ENCODE assay signal across 16 mouse cellular contexts in the genomic region with DNA sequence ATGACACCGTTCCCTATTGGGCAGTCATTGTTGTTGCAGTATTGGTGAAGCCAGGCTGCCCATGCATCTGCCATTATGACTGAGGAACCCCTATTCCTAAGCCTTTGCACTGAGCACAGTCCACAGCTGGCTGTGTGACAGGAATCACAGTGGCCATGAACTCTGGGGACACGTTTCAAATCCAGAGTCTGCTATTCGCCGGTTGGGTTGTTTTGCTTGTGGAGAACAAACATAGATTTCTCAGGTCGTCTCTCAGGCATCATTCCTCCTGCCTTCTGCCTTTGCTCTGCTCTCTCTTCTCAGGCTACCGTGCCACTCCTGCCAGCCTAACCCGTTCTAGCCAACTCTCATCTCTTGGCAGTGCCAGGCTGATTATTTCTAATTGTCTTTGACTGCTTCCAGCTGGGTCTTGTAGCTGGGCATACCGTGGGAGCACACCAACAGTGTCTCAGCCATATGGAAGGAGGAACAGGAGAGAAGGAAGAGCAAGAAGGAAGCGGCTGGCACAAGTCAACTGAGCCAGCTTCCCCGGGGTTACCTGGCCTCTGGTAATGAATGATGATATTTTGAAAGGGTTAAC. TPM values are rescaled to one million over a fixed set of nuclear protein-coding genes. Genes with fewer than 3 reads are reported as not detected.
A peak's percentile ranks its signal among the peaks of the same experiment; 100 is the strongest.
DNase-seq lines count a peak whose midpoint lies in the region; ATAC-seq and TF ChIP-seq lines count a peak whose summit lies in the region.
"Had no signal": no experiment of that assay in that cellular context is flagged by ENCODE, and none has a peak within 500 bp of the region (broad histone marks: within the 10 kb centered on the region; RNA-seq: fewer than 3 reads in every experiment).

No protein-coding gene starts in this region.

- peaks cover 23% of the 10 kb centered on the region for H3K4me1 ChIP-seq in forebrain, embryonic 15.5 days
- peaks cover 28% of the 10 kb centered on the region for H3K4me1 ChIP-seq in forebrain, embryonic 10.5 days
- H3K4me1 ChIP-seq in liver, adult 2 months (ENCODE audit: control insufficient read depth, insufficient read depth, low read length), result peaks cover 13% of the 10 kb centered on the region
- H3K4me1 ChIP-seq in liver, embryonic 11.5 days (replicated peaks; ENCODE audit: control insufficient read depth, insufficient read depth, low read length), result peaks cover 7% of the 10 kb centered on the region

- WGBS in forebrain, embryonic 15.5 days, result 61% methylated on average over 10 of the region's 10 CpGs
- WGBS in forebrain, embryonic 10.5 days, result 87% methylated on average over 10 of the region's 10 CpGs
- 33% methylated on average over 10 of the region's 10 CpGs for WGBS in liver, adult 2 months
- 66% methylated on average over 10 of the region's 10 CpGs for WGBS in liver, embryonic 11.5 days

- no peak overlapping the region for H3K4me2 ChIP-seq in forebrain, embryonic 15.5 days (replicated peaks)
- H3K4me2 ChIP-seq in liver, embryonic 11.5 days, result no peak overlapping the region
- H3K4me2 ChIP-seq: limb, embryonic 13.5 days had no signal

- no peak for ATAC-seq in forebrain, embryonic 15.5 days (replicated peaks)
- no peak for ATAC-seq in liver, embryonic 11.5 days (replicated peaks; ENCODE audit: low FRiP score)
- ATAC-seq: hindbrain, embryonic 16.5 days; Patski had no signal

- H3K9ac ChIP-seq in forebrain, embryonic 15.5 days (replicated peaks), result no peak overlapping the region
- H3K9ac ChIP-seq in liver, adult 2 months (ENCODE audit: low read depth, low read length), result no peak overlapping the region
- no peak overlapping the region for H3K9ac ChIP-seq in liver, embryonic 11.5 days (ENCODE audit: low read depth, low read length)
- H3K9ac ChIP-seq: limb, embryonic 13.5 days had no signal

- no peaks in the 10 kb centered on the region for H3K9me3 ChIP-seq in forebrain, embryonic 15.5 days
- peaks cover 8% of the 10 kb centered on the region; the same call in 1 of the 2 replicates for H3K9me3 ChIP-seq in forebrain, embryonic 10.5 days
- H3K9me3 ChIP-seq in liver, embryonic 11.5 days (ENCODE audit: control insufficient read depth, low read length), result no peaks in the 10 kb centered on the region
- H3K9me3 ChIP-seq: limb, embryonic 13.5 days had no signal

- DNase-seq in forebrain, embryonic 10.5 days (ENCODE audit: extremely low spot score, low spot score), result no peak
- DNase-seq in liver, adult 2 months (ENCODE audit: extremely low read depth, low read depth, low spot score), result peak; percentile 74
- no peak for DNase-seq in liver, embryonic 11.5 days (ENCODE audit: low spot score)
- peak; percentile 38 for DNase-seq in cerebellum, adult 11-12 months
- peak; percentile 71 to 76 for DNase-seq in cerebellum, postnatal 14 days
- no peak for DNase-seq in ovary, postnatal 10 days (ENCODE audit: low spot score)
- DNase-seq: gastrocnemius, postnatal 10 days; kidney, adult 11 months; kidney, postnatal 25 days; layer of hippocampus, adult 9-11 months; lung, adult 18-20 months; right cerebral cortex, adult 18-20 months had no signal

- H3K36me3 ChIP-seq in forebrain, embryonic 15.5 days, result no peaks in the 10 kb centered on the region
- no peaks in the 10 kb centered on the region for H3K36me3 ChIP-seq in forebrain, embryonic 10.5 days (replicated peaks)
- H3K36me3 ChIP-seq in liver, adult 2 months (ENCODE audit: control insufficient read depth, insufficient read depth, low read length), result no peaks in the 10 kb centered on the region
- H3K36me3 ChIP-seq in liver, embryonic 11.5 days (ENCODE audit: control insufficient read depth, insufficient read depth, low read length), result no peaks in the 10 kb centered on the region
- H3K36me3 ChIP-seq: limb, embryonic 13.5 days had no signal

- H3K27me3 ChIP-seq in forebrain, embryonic 15.5 days, result no peaks in the 10 kb centered on the region
- peaks cover 36% of the 10 kb centered on the region for H3K27me3 ChIP-seq in forebrain, embryonic 10.5 days (ENCODE audit: poor library complexity, severe bottlenecking)
- H3K27me3 ChIP-seq in liver, adult 2 months (ENCODE audit: control insufficient read depth, insufficient read depth, low read length), result no peaks in the 10 kb centered on the region
- H3K27me3 ChIP-seq in liver, embryonic 11.5 days (replicated peaks; ENCODE audit: control insufficient read depth, insufficient read depth, low read length), result peaks cover 58% of the 10 kb centered on the region
- H3K27me3 ChIP-seq: Patski had no signal

- no peak for TF ChIP-seq POLR2A in liver, adult 2 months (IDR thresholded peaks at IDR 0.05; ENCODE audit: extremely low read depth, insufficient read depth, low read length)

- no peak for TF ChIP-seq CTCF in liver, adult 2 months (IDR thresholded peaks at IDR 0.05; ENCODE audit: low read depth, low read length)

- no peaks in the 10 kb centered on the region for H3K79me2 ChIP-seq in liver, adult 2 months (ENCODE audit: control insufficient read depth, insufficient read depth, low read length)

- 0 out of 2 replicates have a peak overlapping the region, but pooled peaks have one; percentile 3 for H3K27ac ChIP-seq in forebrain, embryonic 15.5 days (replicated peaks)
- no peak overlapping the region for H3K27ac ChIP-seq in forebrain, embryonic 10.5 days
- no peak overlapping the region for H3K27ac ChIP-seq in liver, adult 2 months (replicated peaks; ENCODE audit: insufficient read depth, low read depth, low read length)
- H3K27ac ChIP-seq in liver, embryonic 11.5 days (ENCODE audit: low read depth, low read length), result no peak overlapping the region
- H3K27ac ChIP-seq: limb, embryonic 13.5 days had no signal

- no peak overlapping the region for H3K4me3 ChIP-seq in forebrain, embryonic 15.5 days
- H3K4me3 ChIP-seq in forebrain, embryonic 10.5 days, result no peak overlapping the region
- H3K4me3 ChIP-seq in liver, adult 2 months (ENCODE audit: insufficient read depth, low read depth, low read length), result no peak overlapping the region
- H3K4me3 ChIP-seq in liver, embryonic 11.5 days (ENCODE audit: low read depth, low read length), result no peak overlapping the region
- H3K4me3 ChIP-seq: limb, embryonic 13.5 days had no signal

RNA-seq across cellular contexts. Expression of gene Hunk, which starts 3.0 kb away (rescaled TPM):
- polyA plus RNA-seq in forebrain, embryonic 15.5 days (2015; fragmentation: Nextera tagmentation; extraction: Ambion mirVana), result 11.8 and 13.6 TPM in 2 replicates
- polyA plus RNA-seq in forebrain, embryonic 10.5 days (2016; fragmentation: Nextera tagmentation; extraction: Ambion mirVana), result 13.7 and 14.9 TPM in 2 replicates
- total RNA-seq in liver, adult 2 months (2014; rRNA removed), result 0.74 and 2.0 TPM in 2 replicates
- 0.36 and 0.50 TPM in 2 replicates for polyA plus RNA-seq in liver, adult 2 months (2012; rRNA removed)
- 5.0 and 5.6 TPM in 2 replicates for polyA plus RNA-seq in liver, embryonic 11.5 days (2014; fragmentation: Nextera tagmentation; extraction: Ambion mirVana)

Comparison
In these comparisons a context has a peak if more than half of its experiments do, and no peak if none do; other contexts are left out.
1. DNase-seq: peak in liver, adult 2 months (single experiment), cerebellum, adult 11-12 months (single experiment) and cerebellum, postnatal 14 days (2 of 2); none in forebrain, embryonic 10.5 days (single experiment), liver, embryonic 11.5 days (single experiment) and ovary, postnatal 10 days (single experiment).